Mouse (Mus musculus) CH12.LX (cell line): Measurements from ENCODE around the gene Ebf1. TPM values are rescaled to one million over a fixed set of nuclear protein-coding genes. Genes with fewer than 3 reads are reported as not detected.

Experiments used
- DNase-seq: peaks from one replicate; pipeline ENCODE4 v3.0.0-alpha.2; 2013; ENCODE audit errors: extremely low read depth
- H3K27ac ChIP-seq: 2 replicates; pipeline ENCODE4 v1.5.1; 2012; ENCODE audit warnings: low read depth, mild to moderate bottlenecking, control low read depth, moderate library complexity; ENCODE audit not compliant: insufficient read depth
- H3K27me3 ChIP-seq: replicated peaks from 2 replicates; pipeline ENCODE3; 2012; ENCODE audit warnings: inconsistent platforms
- H3K36me3 ChIP-seq, 2 experiments: replicated peaks in 1 of 2; 2 replicates each; pipeline versions ENCODE3 to v1.6.1; 2012; ENCODE audit warnings: inconsistent platforms in 1 of 2, low read length in 1 of 2, mild to moderate bottlenecking in 1 of 2, mixed read lengths in 1 of 2, moderate library complexity in 1 of 2; ENCODE audit not compliant: control insufficient read depth in 1 of 2, insufficient read depth in 1 of 2
- H3K4me1 ChIP-seq, 2 experiments: 2 replicates each; pipeline ENCODE4 v1.6.1; 2012; ENCODE audit warnings: inconsistent platforms in 1 of 2, moderate library complexity in 1 of 2; ENCODE audit not compliant: insufficient read depth in 2 of 2, control insufficient read depth in 1 of 2
- H3K4me2 ChIP-seq: 2 replicates; pipeline ENCODE4 v1.6.1; 2012; ENCODE audit warnings: low read depth, mild to moderate bottlenecking, control low read depth; ENCODE audit not compliant: poor library complexity, insufficient read depth, severe bottlenecking
- H3K4me3 ChIP-seq, 3 experiments: fragments of 150-350 bp in 1 of 3; sonication (generic) in 1 of 3; replicated peaks in 1 of 3; 2 replicates each; pipeline versions ENCODE3 to v1.5.1; 2011 to 2012; ENCODE audit warnings: low read depth in 2 of 3, low read length in 2 of 3, mild to moderate bottlenecking in 2 of 3, moderate library complexity in 2 of 3, control low read depth in 1 of 3, improper control_type of control experiment in 1 of 3, inconsistent platforms in 1 of 3, mixed read lengths in 1 of 3; ENCODE audit not compliant: poor library complexity in 1 of 3
- H3K79me2 ChIP-seq: replicated peaks from 2 replicates; pipeline ENCODE4 v1.6.1; 2012; ENCODE audit warnings: mild to moderate bottlenecking, moderate library complexity; ENCODE audit not compliant: control insufficient read depth, poor library complexity, insufficient read depth, severe bottlenecking; ENCODE audit errors: extremely low read depth
- H3K9ac ChIP-seq: 2 replicates; pipeline ENCODE4 v1.6.1; 2012; ENCODE audit warnings: low read depth, mild to moderate bottlenecking, control low read depth, moderate library complexity; ENCODE audit not compliant: insufficient read depth
- H3K9me3 ChIP-seq: replicated peaks from 2 replicates; pipeline ENCODE3; 2012; ENCODE audit warnings: low read length, inconsistent platforms, mixed read lengths
- BHLHE40 ChIP-seq: IDR thresholded peaks from 2 replicates; pipeline ENCODE4 v1.6.1; 2011; ENCODE audit warnings: mild to moderate bottlenecking, low read depth, low read length, improper control_type of control experiment
- ELF1 ChIP-seq: IDR thresholded peaks from 2 replicates; pipeline ENCODE4 v1.6.1; 2014; ENCODE audit warnings: low read depth, mild to moderate bottlenecking, inconsistent platforms, low read length, improper control_type of control experiment
- EP300 ChIP-seq: IDR thresholded peaks from 2 replicates; pipeline ENCODE4 v1.6.1; 2011; ENCODE audit warnings: low read length, improper control_type of control experiment
- ETS1 ChIP-seq: conservative IDR thresholded peaks from 2 replicates; pipeline ENCODE4 v1.6.1; 2012; ENCODE audit warnings: low read depth, mild to moderate bottlenecking, inconsistent platforms, low read length, improper control_type of control experiment, moderate library complexity
- HCFC1 ChIP-seq: IDR thresholded peaks from 2 replicates; pipeline ENCODE4 v1.6.1; 2012; ENCODE audit warnings: low read depth, mild to moderate bottlenecking, inconsistent platforms, low read length, improper control_type of control experiment
- IRF4 ChIP-seq: IDR thresholded peaks from 2 replicates; pipeline ENCODE4 v1.6.1; 2014; ENCODE audit warnings: low read depth, mild to moderate bottlenecking, inconsistent platforms, low read length, improper control_type of control experiment
- JUN ChIP-seq: IDR thresholded peaks from 2 replicates; pipeline ENCODE4 v1.6.1; 2011; ENCODE audit warnings: low read depth, mild to moderate bottlenecking, low read length, improper control_type of control experiment, moderate library complexity; ENCODE audit not compliant: insufficient read depth
- KAT2A ChIP-seq: IDR thresholded peaks from 2 replicates; pipeline ENCODE4 v1.6.1; 2012; ENCODE audit warnings: low read length, improper control_type of control experiment, inconsistent platforms; ENCODE audit not compliant: insufficient replicate concordance
- MAFK ChIP-seq: IDR thresholded peaks from 2 replicates; pipeline ENCODE4 v1.6.1; 2011; ENCODE audit warnings: low read length, improper control_type of control experiment; ENCODE audit not compliant: insufficient replicate concordance
- MAX ChIP-seq: IDR thresholded peaks from 2 replicates; pipeline ENCODE4 v1.6.1; 2011; ENCODE audit warnings: low read length, improper control_type of control experiment
- MAZ ChIP-seq: IDR thresholded peaks from 2 replicates; pipeline ENCODE4 v1.6.1; 2012; ENCODE audit warnings: low read depth, mild to moderate bottlenecking, inconsistent platforms, low read length, improper control_type of control experiment, moderate library complexity
- MEF2A ChIP-seq: IDR thresholded peaks from 2 replicates; pipeline ENCODE4 v1.6.1; 2014; ENCODE audit warnings: low read depth, mild to moderate bottlenecking, inconsistent platforms, low read length, improper control_type of control experiment, borderline replicate concordance
- MXI1 ChIP-seq: IDR thresholded peaks from 2 replicates; pipeline ENCODE4 v1.6.1; 2011; ENCODE audit warnings: mild to moderate bottlenecking, low read depth, low read length, improper control_type of control experiment
- PAX5 ChIP-seq: IDR thresholded peaks from 2 replicates; pipeline ENCODE4 v1.6.1; 2012; ENCODE audit warnings: low read length, inconsistent platforms, mixed read lengths
- POLR2AphosphoS2 ChIP-seq: IDR thresholded peaks from 2 replicates; pipeline ENCODE4 v1.6.1; 2011; ENCODE audit warnings: low read depth, low read length, improper control_type of control experiment
- RAD21 ChIP-seq: IDR thresholded peaks from 2 replicates; pipeline ENCODE4 v1.6.1; 2011; ENCODE audit warnings: low read depth, mild to moderate bottlenecking, low read length, improper control_type of control experiment, moderate library complexity
- SIN3A ChIP-seq: IDR thresholded peaks from 2 replicates; pipeline ENCODE4 v1.6.1; 2012; ENCODE audit warnings: low read length, improper control_type of control experiment, inconsistent platforms
- SMC3 ChIP-seq: IDR thresholded peaks from 2 replicates; pipeline ENCODE4 v1.6.1; 2011; ENCODE audit warnings: low read depth, low read length, improper control_type of control experiment
- TBP ChIP-seq: conservative IDR thresholded peaks from 2 replicates; pipeline ENCODE4 v1.6.1; 2011; ENCODE audit warnings: low read depth, low read length, improper control_type of control experiment
- TCF12 ChIP-seq: IDR thresholded peaks from 2 replicates; pipeline ENCODE4 v1.6.1; 2014; ENCODE audit warnings: low read depth, mild to moderate bottlenecking, inconsistent platforms, low read length, improper control_type of control experiment
- USF1 ChIP-seq: IDR thresholded peaks from 2 replicates; pipeline ENCODE4 v1.6.1; 2014; ENCODE audit warnings: low read depth, mild to moderate bottlenecking, inconsistent platforms, low read length, improper control_type of control experiment
- USF2 ChIP-seq: conservative IDR thresholded peaks from 2 replicates; pipeline ENCODE4 v1.6.1; 2011; ENCODE audit warnings: low read depth, low read length, improper control_type of control experiment
- ZC3H11A ChIP-seq: IDR thresholded peaks from 2 replicates; pipeline ENCODE4 v1.6.1; 2012; ENCODE audit warnings: low read depth, mild to moderate bottlenecking, inconsistent platforms, low read length, improper control_type of control experiment
- ZKSCAN1 ChIP-seq: IDR thresholded peaks from 2 replicates; pipeline ENCODE4 v1.6.1; 2012; ENCODE audit warnings: low read depth, inconsistent platforms, low read length, improper control_type of control experiment, borderline replicate concordance
- ZMIZ1 ChIP-seq: IDR thresholded peaks from 2 replicates; pipeline ENCODE4 v1.6.1; 2012; ENCODE audit warnings: low read depth, mild to moderate bottlenecking, inconsistent platforms, low read length, improper control_type of control experiment
- dilution Hi-C: fragments of 300-500 bp; cut with MboI; formaldehyde crosslinking; loops from 2 replicates; pipeline ENCODE4 v1.14.3; 2020; ENCODE audit warnings: low sequenced_read_pairs; ENCODE audit not compliant: extremely low pct_unique_long_range_greater_than_20kb, extremely low pct_ligation_motif_present
- in situ Hi-C: fragments of 300-500 bp; cut with MboI; formaldehyde crosslinking; loops from 3 replicates; pipeline ENCODE4 v1.14.3; 2019; ENCODE audit warnings: low sequenced_read_pairs, low pct_ligation_motif_present, low pct_unique_long_range_greater_than_20kb, mixed read lengths
- polyA plus RNA-seq: library from polyadenylated mRNA; unstranded; fragments of >175 nt; gene quantifications from 2 replicates; pipeline ENCODE4 v1.2.1, GENCODE M21; 2012; ENCODE audit warnings: low read depth; ENCODE audit not compliant: insufficient read length
- total RNA-seq, 2 experiments: library from RNA; depleted of rRNA; stranded (reverse); fragments of 300-350 nt in 1 of 2; fragments of >200 nt in 1 of 2; gene quantifications; 2 replicates each; pipeline ENCODE4 v1.2.3; 2012 to 2014

Ebf1 gene
- total and polyA plus RNA-seq, 3 experiments: 37.8 to 60.7 (median 42.8) TPM

- TF ChIP-seq ZC3H11A: no peak
- no peak for TF ChIP-seq RAD21
- TF ChIP-seq IRF4: peak; percentile 36; the same call in 1 of the 2 replicates
- no peak; the same call in 1 of the 2 replicates for TF ChIP-seq SMC3
- TF ChIP-seq JUN: no peak
- TF ChIP-seq ZMIZ1: no peak
- TF ChIP-seq ETS1: peak; percentile 84
- no peak for TF ChIP-seq ELF1
- TF ChIP-seq BHLHE40: 0 out of 2 replicates have a peak, but pooled peaks have one; percentile 28
- TF ChIP-seq SIN3A: 0 out of 2 replicates have a peak, but pooled peaks have one; percentile 62
- no peak for TF ChIP-seq ZKSCAN1
- no peak for TF ChIP-seq USF2
- no peak for TF ChIP-seq KAT2A
- TF ChIP-seq TBP: no peak
- TF ChIP-seq USF1: peak; percentile 13; the same call in 1 of the 2 replicates
- TF ChIP-seq POLR2AphosphoS2: no peak
- no peak; the same call in 1 of the 2 replicates for TF ChIP-seq EP300
- TF ChIP-seq MEF2A: no peak
- TF ChIP-seq MAZ: peak; percentile 34; the same call in 1 of the 2 replicates
- peak; percentile 51; the same call in 1 of the 2 replicates for TF ChIP-seq TCF12
- no peak for TF ChIP-seq MXI1
- TF ChIP-seq MAX: no peak
- no peak for TF ChIP-seq PAX5
- TF ChIP-seq HCFC1: no peak
- TF ChIP-seq MAFK: no peak
- H3K79me2 ChIP-seq: peaks cover 14% of the 10 kb centered on the region; the same call in 1 of the 2 replicates
- dilution Hi-C loops (no loop called here), in situ Hi-C loops (no loop called here)
- no peak overlapping the region for H3K9ac ChIP-seq
- H3K4me3 ChIP-seq: no peak overlapping the region
- peaks cover 4 to 43% of the 10 kb centered on the region in 2 experiments for H3K36me3 ChIP-seq
- no peak overlapping the region for H3K27ac ChIP-seq
- no peak for DNase-seq
- no peaks in the 10 kb centered on the region for H3K9me3 ChIP-seq
- H3K27me3 ChIP-seq: no peaks in the 10 kb centered on the region
- no peak overlapping the region for H3K4me2 ChIP-seq
- peaks cover 10 to 65% of the 10 kb centered on the region in 2 experiments for H3K4me1 ChIP-seq
Observed at GRCm38 (mm10) chr11:44746731-44747130, 129.6 kb downstream of the Ebf1 start.
